Mouse (Mus musculus) stomach, postnatal 0 days (tissue): ENCODE results near the gene Dcx. TPM values are rescaled to one million over a fixed set of nuclear protein-coding genes. Genes with fewer than 3 reads are reported as not detected.

Experiments used
- ATAC-seq: fragments of 200-750 bp; cut with Nextera tagmentation; 2 replicates; pipeline ENCODE4 v1.8.0; 2017; ENCODE audit not compliant: low FRiP score, low TSS enrichment
- DNase-seq: peaks from one replicate; pipeline ENCODE4 v3.0.0-alpha.2; 2016; ENCODE audit warnings: low spot score
- H3K27ac ChIP-seq: fragments of 300-500 bp; sonication (generic); replicated peaks from 2 replicates; pipeline ENCODE4 v1.5.1; 2014; ENCODE audit warnings: mild to moderate bottlenecking, control low read depth
- H3K27me3 ChIP-seq: fragments of 300-500 bp; sonication (generic); 2 replicates; pipeline ENCODE4 v1.6.1; 2014; ENCODE audit warnings: low read length; ENCODE audit not compliant: control insufficient read depth, insufficient read depth
- H3K36me3 ChIP-seq: fragments of 300-500 bp; sonication (generic); 2 replicates; pipeline ENCODE4 v1.6.1; 2014; ENCODE audit warnings: low read length, mixed read lengths; ENCODE audit not compliant: control insufficient read depth, insufficient read depth
- H3K4me1 ChIP-seq: fragments of 300-500 bp; sonication (generic); replicated peaks from 2 replicates; pipeline ENCODE4 v1.6.1; 2014; ENCODE audit warnings: antibody characterized with exemption; ENCODE audit not compliant: control insufficient read depth, insufficient read depth
- H3K4me2 ChIP-seq: fragments of 300-500 bp; sonication (generic); replicated peaks from 2 replicates; pipeline ENCODE4 v1.6.1; 2014; ENCODE audit warnings: low read depth, mild to moderate bottlenecking, control low read depth, moderate library complexity
- H3K4me3 ChIP-seq: fragments of 300-500 bp; sonication (generic); 2 replicates; pipeline ENCODE4 v1.5.1; 2014; ENCODE audit warnings: low read depth, low read length, control low read depth
- H3K9ac ChIP-seq: fragments of 300-500 bp; sonication (generic); 2 replicates; pipeline ENCODE4 v1.6.1; 2014; ENCODE audit warnings: mild to moderate bottlenecking, low read length, control low read depth, mixed read lengths
- H3K9me3 ChIP-seq: fragments of 300-500 bp; sonication (generic); 2 replicates; pipeline ENCODE4 v1.6.1; 2016; ENCODE audit warnings: low read length; ENCODE audit not compliant: control insufficient read depth
- CTCF ChIP-seq: IDR thresholded peaks from 2 replicates; pipeline ENCODE4 v1.5.1; 2016; ENCODE audit warnings: antibody characterized with exemption, low read depth, mild to moderate bottlenecking, moderate library complexity
- EP300 ChIP-seq: optimal IDR thresholded peaks from 2 replicates; pipeline ENCODE3; 2016; ENCODE audit warnings: antibody characterized with exemption
- WGBS: fragments of 180-500 bp; shearing (Covaris S2); extraction: QIAGEN DNeasy Blood & Tissue Kit; methylation state at CpG from one replicate; pipeline ENCODE4 v1.1.7; 2014; 5-methylcytosine and 5-hydroxymethylcytosine counted together
- polyA plus RNA-seq: library from polyadenylated mRNA; unstranded; fragments of >200 nt; fragmentation: Nextera tagmentation; extraction: Ambion mirVana; gene quantifications from 2 replicates; pipeline ENCODE4 v1.2.1, GENCODE M21; 2015

The Dcx gene
- polyA plus RNA-seq, 1 experiment from 2014 or later, result 0.99 TPM

DNA sequence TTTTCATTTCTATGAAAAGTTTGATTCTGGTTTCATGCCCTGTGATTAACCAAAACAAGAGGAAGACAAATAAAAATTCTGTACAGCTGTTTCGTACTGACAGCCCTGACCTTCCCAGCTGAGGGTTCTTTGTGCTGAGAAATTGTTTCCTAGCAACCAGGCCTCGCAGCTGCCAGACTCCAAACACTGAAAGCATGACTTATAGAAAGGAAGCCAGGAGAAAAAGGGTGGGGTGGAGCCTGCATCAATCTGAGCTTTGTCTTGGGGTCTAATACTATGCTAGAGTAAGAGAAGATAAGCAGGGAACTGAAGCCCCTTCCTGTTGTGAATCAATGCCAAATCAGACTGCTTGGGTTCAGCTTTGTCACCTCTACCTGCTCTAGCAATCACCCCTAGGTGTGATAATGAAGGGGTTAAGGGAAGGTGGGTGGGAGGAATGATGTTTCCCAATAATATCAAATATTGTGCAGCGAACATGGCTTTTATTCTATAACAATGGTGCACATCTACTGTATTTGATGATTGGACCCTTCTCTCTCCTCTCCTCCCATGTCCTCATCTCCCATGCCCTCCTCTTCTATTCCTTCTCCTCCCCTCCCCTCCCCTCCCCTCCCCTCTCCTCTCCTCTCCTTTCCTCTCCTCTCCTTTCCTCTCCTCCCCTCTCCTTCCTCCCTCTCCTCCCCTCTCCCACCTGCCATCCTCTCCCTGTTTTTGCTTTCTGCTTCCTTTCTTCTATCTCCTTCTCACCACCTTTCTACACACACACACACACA, 26.2 kb downstream of the Dcx start:
- H3K4me3 ChIP-seq, result no peak overlapping the region
- DNase-seq (no peak), ATAC-seq (no peak)
- no peaks in the 10 kb centered on the region for H3K27me3 ChIP-seq
- H3K9me3 ChIP-seq, result no peaks in the 10 kb centered on the region
- 19% methylated on average over 3 of the region's 3 CpGs for WGBS
- H3K4me1 ChIP-seq, result no peaks in the 10 kb centered on the region
- H3K36me3 ChIP-seq, result no peaks in the 10 kb centered on the region
- no peak overlapping the region for H3K9ac ChIP-seq
- no peak overlapping the region for H3K4me2 ChIP-seq
- TF ChIP-seq CTCF (no peak), EP300 (no peak)
- H3K27ac ChIP-seq, result no peak overlapping the region

DNA sequence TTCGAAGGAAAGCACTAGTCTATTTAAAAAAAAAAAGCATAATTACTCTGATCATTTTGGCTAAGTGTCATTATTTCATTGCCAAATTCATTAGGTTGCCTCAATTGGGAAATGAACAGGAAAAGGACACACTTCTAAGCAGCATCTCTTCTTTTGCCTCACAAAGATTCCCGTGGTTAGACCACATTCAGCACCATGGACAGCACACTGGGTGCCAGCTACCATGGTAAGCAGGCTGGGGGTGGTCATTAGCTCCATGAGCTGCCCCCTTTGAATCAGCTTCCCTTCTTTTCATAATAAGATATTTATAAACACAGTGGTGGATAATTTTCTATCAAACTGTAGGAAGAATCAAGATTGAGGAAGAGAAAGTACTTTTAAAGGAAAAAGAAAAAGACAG, 28.4 kb downstream of the Dcx start:
- no peaks in the 10 kb centered on the region for H3K27me3 ChIP-seq
- DNase-seq (peak; percentile 27), ATAC-seq (no peak)
- H3K4me3 ChIP-seq, result no peak overlapping the region
- no peaks in the 10 kb centered on the region for H3K9me3 ChIP-seq
- H3K4me1 ChIP-seq, result no peaks in the 10 kb centered on the region
- no peaks in the 10 kb centered on the region for H3K36me3 ChIP-seq
- no peak overlapping the region for H3K4me2 ChIP-seq
- no peak overlapping the region for H3K9ac ChIP-seq
- H3K27ac ChIP-seq, result no peak overlapping the region
- TF ChIP-seq EP300 (no peak), CTCF (no peak)
- WGBS, result 24% methylated on average over 2 of the region's 2 CpGs

- H3K9me3 ChIP-seq, result no peaks in the 10 kb centered on the region
- H3K36me3 ChIP-seq, result no peaks in the 10 kb centered on the region
- H3K4me3 ChIP-seq, result no peak overlapping the region
- H3K9ac ChIP-seq, result no peak overlapping the region
- DNase-seq (no peak), ATAC-seq (no peak)
- no peaks in the 10 kb centered on the region for H3K4me1 ChIP-seq
- H3K27me3 ChIP-seq, result no peaks in the 10 kb centered on the region
- 47% methylated on average over 8 of the region's 8 CpGs for WGBS
- H3K27ac ChIP-seq, result no peak overlapping the region
- no peak overlapping the region for H3K4me2 ChIP-seq
- TF ChIP-seq EP300 (no peak), CTCF (no peak)
These were observed 30.8 kb downstream of the Dcx start for GRCm38 (mm10) chrX:143902300-143902699.

GRCm38 (mm10) chrX:143897363-143898285, 35.5 kb downstream of the Dcx start:
- Histone ChIP-seq H3K4me3 (no peak overlapping the region), H3K27ac (no peak overlapping the region), H3K36me3 (no peaks in the 10 kb centered on the region), H3K27me3 (no peaks in the 10 kb centered on the region), H3K9ac (no peak overlapping the region), H3K9me3 (no peaks in the 10 kb centered on the region), H3K4me2 (no peak overlapping the region), H3K4me1 (no peaks in the 10 kb centered on the region)
- DNase-seq (no peak), ATAC-seq (no peak)
- WGBS, result 53% methylated on average over 7 of the region's 7 CpGs
- TF ChIP-seq CTCF, result no peak
- TF ChIP-seq EP300, result no peak

DNA sequence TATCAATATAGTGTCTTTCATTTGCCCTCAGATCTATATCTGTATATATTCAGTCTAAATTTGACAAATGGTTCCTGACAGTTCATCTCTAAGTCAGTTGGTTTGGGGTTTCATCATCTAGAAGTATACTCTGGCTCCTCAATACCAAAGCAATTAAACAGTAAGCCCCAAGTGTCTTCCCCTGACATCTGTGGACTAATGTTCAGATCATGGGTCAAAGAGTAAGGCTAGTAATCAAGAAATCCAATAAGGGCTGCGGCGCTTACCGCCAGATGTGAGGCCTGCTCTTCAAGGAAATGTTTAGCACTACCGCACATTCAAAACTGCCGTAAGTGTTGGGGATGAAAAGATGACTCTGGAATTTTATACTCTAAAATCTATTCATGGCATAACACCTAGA, 36.2 kb downstream of the Dcx start:
- Histone ChIP-seq H3K4me1 (no peaks in the 10 kb centered on the region), H3K36me3 (no peaks in the 10 kb centered on the region), H3K9ac (no peak overlapping the region), H3K4me3 (no peak overlapping the region), H3K9me3 (no peaks in the 10 kb centered on the region), H3K27ac (no peak overlapping the region), H3K27me3 (no peaks in the 10 kb centered on the region), H3K4me2 (no peak overlapping the region)
- TF ChIP-seq EP300 (no peak), CTCF (no peak)
- no peak for DNase-seq
- no peak for ATAC-seq
- 84% methylated on average over 5 of the region's 5 CpGs for WGBS

DNA sequence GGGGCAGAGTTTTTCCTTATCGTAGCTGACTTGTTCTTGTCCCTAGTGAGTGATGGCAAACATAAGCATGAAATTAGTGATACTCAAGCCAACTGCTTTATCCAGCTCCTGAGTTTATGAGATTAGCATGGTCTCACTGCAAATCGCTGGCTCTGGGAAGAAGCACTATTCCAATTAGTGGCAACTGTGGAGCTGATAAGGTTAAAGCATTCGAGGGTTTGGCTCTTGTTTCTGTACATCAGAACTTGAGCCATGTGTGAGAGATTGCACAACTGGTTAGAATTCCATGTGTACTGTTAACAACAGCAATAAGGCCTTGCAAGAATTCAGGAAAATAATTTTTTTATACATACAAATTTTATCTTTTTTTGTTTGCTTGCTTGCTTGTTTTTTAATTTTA, 39.9 kb downstream of the Dcx start:
- no peaks in the 10 kb centered on the region for H3K36me3 ChIP-seq
- TF ChIP-seq EP300 (no peak), CTCF (no peak)
- ATAC-seq (no peak), DNase-seq (no peak)
- H3K4me1 ChIP-seq, result no peaks in the 10 kb centered on the region
- no peak overlapping the region for H3K4me2 ChIP-seq
- WGBS, result 49% methylated on average over 3 of the region's 3 CpGs
- no peak overlapping the region for H3K4me3 ChIP-seq
- no peaks in the 10 kb centered on the region for H3K27me3 ChIP-seq
- no peak overlapping the region for H3K27ac ChIP-seq
- no peak overlapping the region for H3K9ac ChIP-seq
- H3K9me3 ChIP-seq, result no peaks in the 10 kb centered on the region
